Mouse (Mus musculus) myocyte (in vitro differentiated cells): Measurements from ENCODE around the gene Ankrd39. TPM values are rescaled to one million over a fixed set of nuclear protein-coding genes. Genes with fewer than 3 reads are reported as not detected.
"Not testable (repeated sequence)": the region's sequence is repeated elsewhere in the genome, so short reads cannot be mapped to it uniquely, and the experiment has no call there.

ENCODE experiments used
- H3K27me3 ChIP-seq: one replicate; pipeline ENCODE4 v1.6.1; 2011; ENCODE audit not compliant: control insufficient read depth, insufficient read depth, insufficient read length
- H3K36me3 ChIP-seq: one replicate; pipeline ENCODE4 v1.6.1; 2011; ENCODE audit not compliant: control insufficient read depth, insufficient read depth
- H3K4me2 ChIP-seq: one replicate; pipeline ENCODE4 v1.6.1; 2011; ENCODE audit warnings: low read depth, control low read depth
- H3K4me3 ChIP-seq: one replicate; pipeline ENCODE4 v1.5.1; 2011; ENCODE audit warnings: mild to moderate bottlenecking, control low read depth, moderate library complexity
- H3K79me2 ChIP-seq: one replicate; pipeline ENCODE4 v1.6.1; 2011; ENCODE audit not compliant: control insufficient read depth, insufficient read depth
- H3ac ChIP-seq: one replicate; pipeline ENCODE4 v1.6.1; 2011; ENCODE audit not compliant: control insufficient read depth, insufficient read length
- CEBPB ChIP-seq: IDR thresholded peaks from 2 replicates; pipeline ENCODE4 v1.6.1; 2011; ENCODE audit warnings: mild to moderate bottlenecking, moderate library complexity; ENCODE audit not compliant: poor library complexity, insufficient read depth, severe bottlenecking
- E2F4 ChIP-seq: IDR thresholded peaks from one replicate; pipeline ENCODE4 v1.6.1; 2011; ENCODE audit warnings: mild to moderate bottlenecking, control low read depth, moderate library complexity; ENCODE audit not compliant: insufficient read depth
- MAX ChIP-seq: IDR thresholded peaks from one replicate; pipeline ENCODE4 v1.6.1; 2011; ENCODE audit warnings: low read depth, mild to moderate bottlenecking, control low read depth
- MYOD1 ChIP-seq, 3 experiments: IDR thresholded peaks; one replicate each; pipeline ENCODE4 v1.6.1; 2011; ENCODE audit warnings: control low read depth in 2 of 3, low read depth in 2 of 3, mild to moderate bottlenecking in 2 of 3, moderate library complexity in 1 of 3; ENCODE audit not compliant: insufficient read length in 2 of 3, control insufficient read depth in 1 of 3
- MYOG ChIP-seq, 3 experiments: IDR thresholded peaks; one replicate each; pipeline ENCODE4 v1.6.1; 2011; ENCODE audit warnings: control low read depth in 2 of 3, low read depth in 2 of 3, mild to moderate bottlenecking in 2 of 3; ENCODE audit not compliant: insufficient read length in 2 of 3, control insufficient read depth in 1 of 3, insufficient read depth in 1 of 3
- POLR2A ChIP-seq: IDR thresholded peaks from one replicate; pipeline ENCODE4 v1.6.1; 2011; ENCODE audit warnings: low read depth, mild to moderate bottlenecking, control low read depth, moderate library complexity; ENCODE audit not compliant: insufficient read length
- POLR2AphosphoS2 ChIP-seq: IDR thresholded peaks from one replicate; pipeline ENCODE4 v1.6.1; 2011; ENCODE audit warnings: low read depth, control low read depth; ENCODE audit not compliant: insufficient read length
- REST ChIP-seq: IDR thresholded peaks from one replicate; pipeline ENCODE4 v1.6.1; 2011; ENCODE audit warnings: mild to moderate bottlenecking, control low read depth, moderate library complexity; ENCODE audit not compliant: insufficient read depth, insufficient read length
- SRF ChIP-seq: IDR thresholded peaks from one replicate; pipeline ENCODE4 v1.6.1; 2011; ENCODE audit warnings: low read depth; ENCODE audit not compliant: control insufficient read depth, insufficient read length
- TCF12 ChIP-seq: IDR thresholded peaks from one replicate; pipeline ENCODE4 v1.6.1; 2011; ENCODE audit warnings: mild to moderate bottlenecking, control low read depth; ENCODE audit not compliant: poor library complexity, insufficient read depth, severe bottlenecking
- TCF3 ChIP-seq: IDR thresholded peaks from one replicate; pipeline ENCODE4 v1.6.1; 2011; ENCODE audit warnings: low read depth, control low read depth; ENCODE audit not compliant: insufficient read length
- USF1 ChIP-seq: IDR thresholded peaks from one replicate; pipeline ENCODE4 v1.6.1; 2011; ENCODE audit warnings: low read depth, mild to moderate bottlenecking, control low read depth, moderate library complexity
- polyA plus RNA-seq: library from polyadenylated mRNA; unstranded; fragments of >200 nt; fragmentation: generic; extraction: Trizol; gene quantifications from one replicate; pipeline ENCODE4 v1.2.1, GENCODE M21; 2012; ENCODE audit warnings: missing spikeins

Gene Ankrd39
- polyA plus RNA-seq, 1 experiment, result 17.9 TPM

GRCm38 (mm10) chr1:36541844-36542243 lies 5.4 kb downstream of the Ankrd39 start:
- TF ChIP-seq MYOD1 (IDR thresholded peaks at IDR 0.05; ENCODE audit: control insufficient read depth in 1 of 3, insufficient read length in 2 of 3, low read depth in 2 of 3), result peak in 1 of 3 experiments; percentile 53
- TF ChIP-seq REST, result no peak
- peaks cover 15% of the 10 kb centered on the region for H3K79me2 ChIP-seq
- H3K36me3 ChIP-seq, result no peaks in the 10 kb centered on the region
- no peak overlapping the region for H3ac ChIP-seq
- no peak overlapping the region for H3K4me2 ChIP-seq
- no peak overlapping the region for H3K4me3 ChIP-seq
- no peaks in the 10 kb centered on the region for H3K27me3 ChIP-seq

- TF ChIP-seq MAX (no peak), USF1 (no peak), SRF (no peak), CEBPB (no peak), TCF3 (no peak), E2F4 (no peak), REST (no peak), MYOG (IDR thresholded peaks at IDR 0.05; ENCODE audit: control insufficient read depth in 1 of 3, insufficient read depth in 1 of 3, insufficient read length in 2 of 3, low read depth in 2 of 3) (no peak), TCF12 (no peak), POLR2AphosphoS2 (no peak), POLR2A (no peak), MYOD1 (IDR thresholded peaks at IDR 0.05; ENCODE audit: control insufficient read depth in 1 of 3, insufficient read length in 2 of 3, low read depth in 2 of 3) (no peak)
- Histone ChIP-seq H3K27me3 (no peaks in the 10 kb centered on the region), H3K36me3 (no peaks in the 10 kb centered on the region), H3K4me2 (no peak overlapping the region), H3K79me2 (peaks cover 7% of the 10 kb centered on the region), H3ac (no peak overlapping the region), H3K4me3 (no peak overlapping the region)
Measured at GRCm38 (mm10) chr1:36540807-36541206, 6.4 kb downstream of the Ankrd39 start.

GRCm38 (mm10) chr1:36540132-36540531 lies 7.1 kb downstream of the Ankrd39 start:
- no peak overlapping the region for H3K4me2 ChIP-seq
- H3K4me3 ChIP-seq, result no peak overlapping the region
- H3ac ChIP-seq, result no peak overlapping the region
- peaks cover under 1% of the 10 kb centered on the region for H3K79me2 ChIP-seq
- H3K36me3 ChIP-seq, result no peaks in the 10 kb centered on the region
- TF ChIP-seq E2F4, result no peak
- no peak for TF ChIP-seq MAX
- TF ChIP-seq MYOD1 (IDR thresholded peaks at IDR 0.05; ENCODE audit: control insufficient read depth in 1 of 3, insufficient read length in 2 of 3, low read depth in 2 of 3), result peak in 1 of 3 experiments; percentile 63
- peak in 1 of 3 experiments; percentile 53 for TF ChIP-seq MYOG (IDR thresholded peaks at IDR 0.05; ENCODE audit: control insufficient read depth in 1 of 3, insufficient read depth in 1 of 3, insufficient read length in 2 of 3, low read depth in 2 of 3)
- TF ChIP-seq TCF12, result peak; percentile 17
- no peaks in the 10 kb centered on the region for H3K27me3 ChIP-seq

GRCm38 (mm10) chr1:36539186-36539585 lies 8.1 kb downstream of the Ankrd39 start, which contains the start of gene Gm42417:
Gm42417 (minus strand) TSS chr1:36539429.
- Histone ChIP-seq H3K4me3 (no peak within 1 kb of the TSS), H3ac (no peak within 1 kb of the TSS), H3K27me3 (no peaks in the 10 kb centered on the region), H3K36me3 (no peaks in the 10 kb centered on the region), H3K79me2 (no peaks in the 10 kb centered on the region), H3K4me2 (no peak within 1 kb of the TSS)
- TF ChIP-seq POLR2AphosphoS2, result no peak
- TF ChIP-seq SRF, result no peak
- peak in 2 of 3 experiments; percentile 30 to 66 for TF ChIP-seq MYOG (IDR thresholded peaks at IDR 0.05; ENCODE audit: control insufficient read depth in 1 of 3, insufficient read depth in 1 of 3, insufficient read length in 2 of 3, low read depth in 2 of 3)
- peak in 1 of 3 experiments; percentile 63 for TF ChIP-seq MYOD1 (IDR thresholded peaks at IDR 0.05; ENCODE audit: control insufficient read depth in 1 of 3, insufficient read length in 2 of 3, low read depth in 2 of 3)

- Histone ChIP-seq H3K27me3 (no peaks in the 10 kb centered on the region), H3K79me2 (no peaks in the 10 kb centered on the region), H3K4me2 (no peak overlapping the region), H3K36me3 (no peaks in the 10 kb centered on the region), H3K4me3 (no peak overlapping the region), H3ac (no peak overlapping the region)
- no peak for TF ChIP-seq MYOD1 (IDR thresholded peaks at IDR 0.05; ENCODE audit: control insufficient read depth in 1 of 3, insufficient read length in 2 of 3, low read depth in 2 of 3)
- TF ChIP-seq TCF3, result no peak
- no peak for TF ChIP-seq MAX
- no peak for TF ChIP-seq POLR2A
- TF ChIP-seq E2F4, result no peak
Measured at GRCm38 (mm10) chr1:36538727-36539126, 8.5 kb downstream of the Ankrd39 start.

GRCm38 (mm10) chr1:36536783-36537182 lies 10.5 kb downstream of the Ankrd39 start, which contains the start of gene Ankrd23:
Ankrd23 (minus strand) TSS chr1:36536883.
- Histone ChIP-seq H3K4me2 (peak within 1 kb of the TSS; percentile 43), H3K4me3 (peak within 1 kb of the TSS; percentile 24)
- H3K79me2 ChIP-seq, H3ac ChIP-seq, H3K36me3 ChIP-seq, H3K27me3 ChIP-seq: not testable (repeated sequence)
